Mouse (Mus musculus) bone marrow macrophage, adult 2 months (primary cell): ENCODE measurements around the gene Ei24.

ENCODE experiments used
- CTCF ChIP-seq: IDR thresholded peaks from 2 replicates; pipeline ENCODE4 v1.5.1; 2012; ENCODE audit warnings: low read depth, mild to moderate bottlenecking, low read length, moderate library complexity
- POLR2A ChIP-seq: IDR thresholded peaks from 2 replicates; pipeline ENCODE4 v1.6.1; 2012; ENCODE audit warnings: mild to moderate bottlenecking, low read depth, low read length, borderline replicate concordance

DNA sequence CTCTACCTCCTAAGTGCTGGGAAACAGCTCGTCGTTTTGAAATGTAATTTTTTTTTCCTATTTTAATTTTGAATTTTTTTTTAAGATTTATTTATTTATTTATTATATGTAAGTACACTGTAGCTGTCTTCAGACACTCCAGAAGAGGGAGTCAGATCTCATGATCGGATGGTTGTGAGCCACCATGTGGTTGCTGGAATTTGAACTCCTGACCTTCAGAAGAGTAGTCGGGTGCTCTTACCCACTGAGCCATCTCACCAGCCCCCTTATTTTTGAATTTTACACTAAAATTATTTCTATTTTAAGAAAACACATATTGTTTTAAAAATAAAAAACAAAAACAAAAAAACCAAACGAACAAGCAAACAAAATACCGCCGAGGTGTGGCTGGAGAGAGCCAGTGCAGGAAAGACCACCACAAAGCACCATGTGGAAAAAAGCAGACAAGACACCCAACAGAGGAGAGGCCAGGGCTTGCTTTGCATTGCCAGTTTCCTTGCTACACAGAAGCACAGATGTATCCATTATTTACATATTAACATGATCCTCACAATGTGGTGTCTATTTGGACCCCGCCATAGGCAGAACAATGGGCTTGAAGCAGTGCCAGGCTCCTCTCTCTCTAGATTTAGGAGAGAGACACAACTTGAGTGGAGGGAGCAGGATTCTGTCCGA is 23.9 kb upstream of the Ei24 start:
- TF ChIP-seq CTCF (no peak), POLR2A (no peak)
